Mouse (Mus musculus): ENCODE measurements around the gene Ptk6.

GRCm38 (mm10) chr2:181191936-181192335 is 10.7 kb downstream of the Ptk6 start:
- TF ChIP-seq MAFK (IDR thresholded peaks at IDR 0.05; ENCODE audit: insufficient read depth, low read depth, low read length) (no peak), HCFC1 (IDR thresholded peaks at IDR 0.05; ENCODE audit: borderline replicate concordance, insufficient read depth, low read length) (no peak), CHD2 (IDR thresholded peaks at IDR 0.05; ENCODE audit: low read depth, low read length) (no peak), ZNF384 (IDR thresholded peaks at IDR 0.05; ENCODE audit: low read depth, low read length) (no peak)

Measured in ES-E14 (cell line).